Mouse (Mus musculus) thymus, adult 2 months (tissue): ENCODE results near the gene Ntn4. TPM values are rescaled to one million over a fixed set of nuclear protein-coding genes. Genes with fewer than 3 reads are reported as not detected.

Source experiments
- DNase-seq: peaks from one replicate; pipeline ENCODE4 v3.0.0; 2021
- H3K27ac ChIP-seq: fragments of 200-500 bp; 2 replicates; pipeline ENCODE4 v1.5.1; 2012; ENCODE audit warnings: low read length, control low read depth; ENCODE audit not compliant: control insufficient read depth, insufficient read depth
- H3K27me3 ChIP-seq: fragments of 200-500 bp; 2 replicates; pipeline ENCODE4 v1.6.1; 2012; ENCODE audit warnings: mild to moderate bottlenecking, low read length, moderate library complexity, mixed read lengths; ENCODE audit not compliant: control insufficient read depth, insufficient read depth
- H3K36me3 ChIP-seq: fragments of 200-500 bp; 2 replicates; pipeline ENCODE4 v1.6.1; 2012; ENCODE audit warnings: mild to moderate bottlenecking, low read length, moderate library complexity; ENCODE audit not compliant: control insufficient read depth, insufficient read depth
- H3K4me1 ChIP-seq: fragments of 200-500 bp; replicated peaks from 2 replicates; pipeline ENCODE4 v1.6.1; 2012; ENCODE audit warnings: low read length; ENCODE audit not compliant: control insufficient read depth, insufficient read depth
- H3K4me3 ChIP-seq: fragments of 200-500 bp; 2 replicates; pipeline ENCODE4 v1.5.1; 2012; ENCODE audit warnings: mild to moderate bottlenecking, low read length, control low read depth, moderate library complexity; ENCODE audit not compliant: control insufficient read depth, insufficient read depth
- CTCF ChIP-seq: fragments of 200-500 bp; IDR thresholded peaks from 2 replicates; pipeline ENCODE4 v1.5.1; 2012; ENCODE audit warnings: mild to moderate bottlenecking, control low read depth, low read length, moderate library complexity, borderline replicate concordance; ENCODE audit not compliant: control insufficient read depth, poor library complexity, insufficient read depth; ENCODE audit errors: extremely low read depth
- POLR2A ChIP-seq: fragments of 200-500 bp; IDR thresholded peaks from 2 replicates; pipeline ENCODE4 v1.6.1; 2012; ENCODE audit warnings: mild to moderate bottlenecking, low read length, control low read depth, moderate library complexity; ENCODE audit not compliant: control insufficient read depth, poor library complexity, insufficient read depth; ENCODE audit errors: extremely low read depth
- WGBS: fragments of 180-500 bp; shearing (Covaris S2); methylation state at CpG from one replicate; pipeline ENCODE4 v1.1.7; 2018; 5-methylcytosine and 5-hydroxymethylcytosine counted together
- polyA plus RNA-seq: library from polyadenylated mRNA; depleted of rRNA; stranded (reverse); fragments of >200 nt; gene quantifications from 2 replicates; pipeline ENCODE4 v1.2.3, GENCODE M21; 2012

The Ntn4 gene
- polyA plus RNA-seq, 1 experiment = 1.3 TPM

DNA sequence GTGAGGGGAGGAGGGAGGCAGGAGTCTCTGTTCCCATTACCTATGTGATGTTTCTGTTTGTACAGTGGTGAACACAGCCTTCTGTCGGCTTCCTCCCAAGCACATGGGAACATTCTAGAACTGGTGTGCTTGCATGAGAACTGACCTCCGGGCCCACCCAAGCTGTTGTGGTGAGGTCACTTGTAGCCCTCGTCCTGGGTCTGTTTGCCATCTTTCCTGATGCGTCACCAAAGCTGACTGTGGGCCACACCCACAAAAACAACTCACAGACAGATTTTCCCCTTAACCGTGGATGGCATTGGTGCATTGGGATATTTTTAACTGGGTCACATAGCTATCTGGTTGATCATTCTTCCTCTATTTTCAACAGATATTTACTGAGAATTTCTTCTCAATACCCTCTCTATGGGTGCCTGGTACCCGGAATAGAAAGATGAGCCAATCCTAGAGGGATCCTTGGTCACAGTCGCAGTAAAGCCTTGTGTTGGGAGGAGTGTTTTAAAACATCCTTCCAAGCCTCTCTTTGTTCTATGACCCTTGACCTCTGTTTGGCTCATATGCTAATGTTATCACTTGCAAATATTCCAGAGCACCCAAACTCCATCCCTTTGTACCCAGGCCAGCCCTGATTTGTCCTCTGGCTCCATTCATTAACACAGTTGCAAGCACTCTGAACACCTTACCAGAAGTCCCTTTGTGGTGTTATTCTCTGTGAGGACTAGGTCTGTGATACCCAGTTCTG lies 19.9 kb upstream of the Ntn4 start:
- 86% methylated on average over 7 of the region's 7 CpGs for WGBS
- Histone ChIP-seq H3K4me3 (no peak overlapping the region), H3K36me3 (no peaks in the 10 kb centered on the region), H3K27ac (no peak overlapping the region), H3K4me1 (no peaks in the 10 kb centered on the region), H3K27me3 (no peaks in the 10 kb centered on the region)
- DNase-seq = no peak
- TF ChIP-seq POLR2A (no peak), CTCF (no peak)

DNA sequence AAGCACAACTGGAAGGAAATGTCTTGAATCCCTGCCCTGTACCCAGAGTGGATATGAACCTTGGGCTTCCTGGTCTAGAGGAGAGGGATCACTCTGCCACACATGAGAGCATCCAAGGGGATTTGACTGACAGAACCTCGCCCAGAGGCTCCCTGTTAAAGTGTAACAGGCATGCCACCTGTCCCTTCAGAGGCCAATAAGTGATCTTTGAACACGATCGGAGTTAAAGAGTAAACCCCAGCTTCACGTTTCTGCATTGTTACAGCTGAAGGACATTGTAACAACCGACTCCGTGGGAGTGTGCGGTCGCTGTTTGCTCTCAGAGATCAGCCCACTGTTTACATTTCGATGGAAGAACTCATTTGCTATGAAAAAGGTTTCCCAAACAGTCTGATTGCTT lies 16.8 kb upstream of the Ntn4 start:
- Histone ChIP-seq H3K27me3 (no peaks in the 10 kb centered on the region), H3K27ac (no peak overlapping the region), H3K36me3 (no peaks in the 10 kb centered on the region), H3K4me3 (no peak overlapping the region), H3K4me1 (no peaks in the 10 kb centered on the region)
- DNase-seq = no peak
- TF ChIP-seq POLR2A = no peak
- TF ChIP-seq CTCF = no peak
- WGBS = 81% methylated on average over 9 of the region's 9 CpGs

DNA sequence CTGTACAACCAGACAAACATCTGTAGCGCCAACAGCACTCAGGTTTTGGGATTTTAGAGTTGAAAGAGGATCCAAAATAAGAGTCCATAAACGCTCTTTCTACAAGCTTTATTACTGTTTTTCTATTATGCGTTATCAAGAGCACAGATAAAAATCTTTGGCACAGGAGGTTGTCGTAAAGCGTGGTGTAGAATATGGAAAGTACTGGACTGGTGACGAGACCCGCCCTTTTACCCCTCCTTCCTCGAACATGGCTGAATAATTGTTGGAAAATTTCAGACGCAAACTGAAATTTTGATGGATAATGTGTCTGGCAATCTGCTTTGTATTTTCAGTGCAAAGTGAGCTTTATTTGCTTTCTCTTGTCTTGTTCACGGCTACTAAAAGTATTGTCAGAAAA lies 16.3 kb upstream of the Ntn4 start:
- TF ChIP-seq CTCF (no peak), POLR2A (no peak)
- no peaks in the 10 kb centered on the region for H3K36me3 ChIP-seq
- H3K4me1 ChIP-seq = no peaks in the 10 kb centered on the region
- WGBS = 89% methylated on average over 10 of the region's 10 CpGs
- no peak for DNase-seq
- H3K27me3 ChIP-seq = no peaks in the 10 kb centered on the region
- no peak overlapping the region for H3K27ac ChIP-seq
- H3K4me3 ChIP-seq = no peak overlapping the region

DNA sequence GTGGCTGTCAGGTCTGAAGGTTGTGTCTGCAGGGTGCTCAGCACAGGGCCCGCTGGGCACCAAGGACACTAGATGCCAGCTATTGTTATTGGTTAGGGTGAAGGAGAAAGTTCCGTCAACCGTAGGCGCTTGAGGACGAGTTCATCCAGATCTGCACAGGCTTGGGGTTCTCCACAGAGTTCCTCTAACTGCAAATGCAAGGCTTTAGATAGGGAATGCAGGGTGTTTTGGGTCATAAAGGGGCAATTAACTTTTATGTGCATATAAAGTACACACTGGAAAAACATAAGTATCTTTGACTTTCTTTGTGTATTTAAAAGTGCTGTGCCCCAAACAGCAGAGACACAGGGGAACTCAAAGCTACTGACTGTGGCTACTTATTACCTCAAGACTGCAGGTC lies 10.2 kb upstream of the Ntn4 start:
- WGBS = 95% methylated on average over 5 of the region's 5 CpGs

DNA sequence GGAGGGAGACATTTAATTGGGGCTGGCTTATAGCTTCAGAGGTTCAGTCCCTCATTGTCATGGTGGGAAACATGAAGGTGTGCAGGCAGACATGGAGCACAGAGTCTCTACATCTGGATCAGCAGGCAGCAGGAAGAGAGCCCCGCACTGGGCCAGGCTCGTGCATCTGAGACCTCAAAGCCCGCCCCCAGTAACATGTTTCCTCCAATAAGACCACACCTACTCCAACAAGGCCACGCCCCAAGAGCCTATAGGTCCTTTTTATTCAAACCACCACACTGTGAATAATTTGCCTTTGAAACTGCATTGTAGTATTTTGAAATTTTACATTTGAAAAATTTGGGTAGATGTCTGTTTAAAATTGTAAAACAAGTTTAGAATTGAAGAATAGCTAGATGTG lies 8.4 kb upstream of the Ntn4 start:
- TF ChIP-seq POLR2A = no peak
- TF ChIP-seq CTCF = no peak
- Histone ChIP-seq H3K4me1 (no peaks in the 10 kb centered on the region), H3K36me3 (no peaks in the 10 kb centered on the region), H3K4me3 (no peak overlapping the region), H3K27me3 (no peaks in the 10 kb centered on the region), H3K27ac (no peak overlapping the region)
- DNase-seq = no peak
- WGBS = 81% methylated on average over 4 of the region's 4 CpGs

More for the DNA sequence above, 10.2 kb upstream of the Ntn4 start:
- Histone ChIP-seq H3K36me3 (no peaks in the 10 kb centered on the region), H3K27ac (no peak overlapping the region), H3K27me3 (no peaks in the 10 kb centered on the region), H3K4me3 (no peak overlapping the region), H3K4me1 (no peaks in the 10 kb centered on the region)
- TF ChIP-seq CTCF = no peak
- DNase-seq = no peak

DNA sequence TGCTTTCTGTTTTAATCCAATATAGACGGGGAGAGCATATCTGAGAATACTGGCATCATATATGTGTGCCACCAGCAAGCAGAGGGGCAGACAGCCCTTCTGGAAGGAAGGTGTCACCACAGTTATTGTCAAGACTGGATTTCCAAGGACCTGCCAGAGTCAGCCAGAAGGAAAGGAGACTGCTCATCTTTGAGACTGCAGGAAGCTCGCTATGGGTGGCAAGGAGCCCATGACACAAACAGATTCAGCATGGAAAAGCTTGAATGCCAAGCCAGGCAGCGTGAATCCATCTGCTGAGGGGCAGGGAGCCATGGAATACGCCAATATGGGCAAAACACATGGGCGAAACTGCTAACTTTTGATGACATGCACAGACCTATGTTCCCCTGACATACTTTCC lies 6.9 kb upstream of the Ntn4 start:
- WGBS = 96% methylated on average over 5 of the region's 5 CpGs

DNA sequence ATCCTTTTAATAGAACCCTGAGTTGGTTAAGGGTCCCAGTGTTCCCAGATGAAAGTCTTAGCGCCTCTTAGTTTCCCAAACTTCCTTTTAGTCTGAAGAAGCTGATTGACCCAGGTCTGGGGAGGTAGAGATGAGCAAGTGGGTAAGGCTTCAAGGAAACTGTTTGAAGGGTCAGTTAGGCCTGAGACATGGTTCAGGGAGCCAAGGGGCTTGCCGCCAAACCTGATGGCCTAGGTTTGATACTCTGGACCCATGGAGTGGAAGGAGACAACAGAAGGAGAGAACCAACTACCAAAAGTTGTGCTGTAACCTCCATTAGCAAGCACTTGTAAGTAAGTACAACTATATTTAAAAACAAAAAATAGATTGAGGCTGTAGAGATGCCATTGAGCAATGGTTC lies 6.5 kb upstream of the Ntn4 start:
- TF ChIP-seq POLR2A = no peak
- TF ChIP-seq CTCF = no peak
- no peak for DNase-seq
- Histone ChIP-seq H3K4me3 (no peak overlapping the region), H3K36me3 (no peaks in the 10 kb centered on the region), H3K27ac (no peak overlapping the region), H3K27me3 (no peaks in the 10 kb centered on the region), H3K4me1 (no peaks in the 10 kb centered on the region)
- 100% methylated on average over 2 of the region's 2 CpGs for WGBS

More for the DNA sequence above, 6.9 kb upstream of the Ntn4 start:
- H3K4me1 ChIP-seq = no peaks in the 10 kb centered on the region
- no peak for DNase-seq
- no peak overlapping the region for H3K27ac ChIP-seq
- no peak overlapping the region for H3K4me3 ChIP-seq
- TF ChIP-seq POLR2A (no peak), CTCF (no peak)
- no peaks in the 10 kb centered on the region for H3K36me3 ChIP-seq
- H3K27me3 ChIP-seq = no peaks in the 10 kb centered on the region
